Mouse (Mus musculus) CD4-positive naive resting alpha-beta T cell, adult 76 days (primary cell): ENCODE measurements around the gene Stat1. TPM values are rescaled to one million over a fixed set of nuclear protein-coding genes. Genes with fewer than 3 reads are reported as not detected.

Source experiments
- total RNA-seq: library from RNA; stranded (reverse); gene quantifications from one replicate; pipeline ENCODE4 v1.2.4, GENCODE M21; 2023

Stat1 gene
- total RNA-seq, result 274 TPM

GRCm38 (mm10) chr1:52118860-52119591, at the start of gene Stat1:
Gene Stat1, plus strand, starts transcription at chr1:52119440.

Other genes with a start within 250 kb of the Stat1 start
- gene Myo1b, start 203.4 kb upstream of the Stat1 start, total RNA-seq, result 1.3 TPM
- gene Stat4, start 132.3 kb upstream of the Stat1 start, total RNA-seq, result 88.1 TPM
- 349 TPM for gene Gls, start 113.8 kb downstream of the Stat1 start, total RNA-seq